Mouse (Mus musculus) forebrain, embryonic 12.5 days (tissue): ENCODE measurements around the gene Syce2. TPM values are rescaled to one million over a fixed set of nuclear protein-coding genes. Genes with fewer than 3 reads are reported as not detected.

Experiments
- ATAC-seq: fragments of 200-750 bp; cut with Nextera tagmentation; 2 replicates; pipeline ENCODE4 v1.8.0; 2017; ENCODE audit warnings: moderate TSS enrichment; ENCODE audit not compliant: low FRiP score
- H3K27ac ChIP-seq: fragments of 300-500 bp; sonication (generic); 2 replicates; pipeline ENCODE4 v1.5.1; 2016; ENCODE audit warnings: mild to moderate bottlenecking
- H3K27me3 ChIP-seq: fragments of 300-500 bp; sonication (generic); 2 replicates; pipeline ENCODE4 v1.6.1; 2016; ENCODE audit warnings: mild to moderate bottlenecking
- H3K36me3 ChIP-seq: fragments of 300-500 bp; sonication (generic); replicated peaks from 2 replicates; pipeline ENCODE4 v1.6.1; 2016; ENCODE audit warnings: mild to moderate bottlenecking
- H3K4me1 ChIP-seq: fragments of 300-500 bp; sonication (generic); 2 replicates; pipeline ENCODE4 v1.6.1; 2016
- H3K4me2 ChIP-seq: fragments of 300-500 bp; sonication (generic); 2 replicates; pipeline ENCODE4 v1.6.1; 2016; ENCODE audit warnings: mild to moderate bottlenecking, moderate library complexity
- H3K4me3 ChIP-seq: fragments of 300-500 bp; sonication (generic); replicated peaks from 2 replicates; pipeline ENCODE4 v1.5.1; 2016; ENCODE audit warnings: mild to moderate bottlenecking
- H3K9ac ChIP-seq: fragments of 300-500 bp; sonication (generic); 2 replicates; pipeline ENCODE4 v1.6.1; 2016; ENCODE audit warnings: mild to moderate bottlenecking
- H3K9me3 ChIP-seq: fragments of 300-500 bp; sonication (generic); 2 replicates; pipeline ENCODE4 v1.6.1; 2016
- WGBS: fragments of 180-500 bp; shearing (Covaris S2); methylation state at CpG from one replicate; pipeline ENCODE4 v1.1.7; 2016; 5-methylcytosine and 5-hydroxymethylcytosine counted together
- polyA plus RNA-seq: library from polyadenylated mRNA; unstranded; fragments of >200 nt; fragmentation: Nextera tagmentation; extraction: Ambion mirVana; gene quantifications from 2 replicates; pipeline ENCODE4 v1.2.1, GENCODE M21; 2016

Syce2 gene
- polyA plus RNA-seq, 1 experiment from 2014 or later = 76.7 TPM

DNA sequence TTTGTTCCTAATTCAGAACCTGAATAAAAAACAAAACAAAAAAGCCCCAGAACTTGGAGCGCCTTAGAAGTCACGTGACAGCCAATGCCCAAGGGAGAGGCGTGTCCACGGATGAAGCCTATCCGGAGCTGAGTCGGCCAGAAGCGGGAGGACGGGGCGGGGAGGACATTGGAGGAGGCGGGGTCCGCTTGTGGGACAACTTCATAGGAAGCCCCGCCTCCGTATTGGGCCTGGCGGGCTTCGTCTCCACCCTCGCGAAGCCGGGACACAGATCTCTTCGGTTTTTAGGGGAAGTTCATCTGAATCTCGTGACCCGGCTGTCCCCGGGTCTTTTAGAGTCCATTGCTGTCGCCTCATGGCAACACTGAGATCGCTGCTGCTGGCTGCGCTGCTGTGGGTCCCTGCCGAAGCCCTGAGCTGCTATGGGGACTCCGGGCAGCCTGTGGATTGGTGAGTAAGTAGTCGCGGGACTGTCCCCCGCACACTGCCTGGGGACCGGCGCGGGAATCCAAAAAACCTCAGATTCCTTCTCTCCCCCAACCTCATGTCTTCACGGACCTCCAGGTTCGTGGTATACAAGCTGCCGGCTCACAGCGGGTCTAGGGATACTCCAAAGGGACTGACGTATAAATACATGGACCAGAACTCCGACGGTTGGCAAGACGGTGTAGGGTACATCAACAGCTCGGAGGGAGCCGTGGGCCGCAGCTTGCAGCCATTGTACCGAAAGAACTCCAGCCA, 36.7 kb downstream of the Syce2 start, which contains the start of gene Dnase2a:
Dnase2a (plus strand) TSS at position 140 of the 741 bp plus-strand sequence.
- H3K9ac ChIP-seq = peak within 1 kb of the TSS; percentile 62
- H3K36me3 ChIP-seq = peaks cover 29% of the 10 kb centered on the region
- H3K27ac ChIP-seq = 0 out of 2 replicates have a peak within 1 kb of the TSS, but pooled peaks have one; percentile 19
- peaks cover 58% of the 10 kb centered on the region for H3K27me3 ChIP-seq
- ATAC-seq = peak; percentile 89
- no peaks in the 10 kb centered on the region for H3K9me3 ChIP-seq
- under 1% methylated on average over 45 of the region's 45 CpGs for WGBS
- H3K4me1 ChIP-seq = peaks cover 26% of the 10 kb centered on the region
- peak within 1 kb of the TSS; percentile 50 for H3K4me3 ChIP-seq
- peak within 1 kb of the TSS; percentile 78 for H3K4me2 ChIP-seq

GRCm38 (mm10) chr8:84909162-84909767, 37.4 kb downstream of the Syce2 start:
- no peak overlapping the region for H3K27ac ChIP-seq
- peaks cover 63% of the 10 kb centered on the region for H3K27me3 ChIP-seq
- H3K9me3 ChIP-seq = no peaks in the 10 kb centered on the region
- H3K9ac ChIP-seq = peak overlapping the region; percentile 62
- peak; percentile 18; the same call in 1 of the 2 replicates for ATAC-seq
- WGBS = 49% methylated on average over 20 of the region's 20 CpGs
- peaks cover 34% of the 10 kb centered on the region for H3K36me3 ChIP-seq
- H3K4me3 ChIP-seq = peak overlapping the region; percentile 50
- peaks cover 25% of the 10 kb centered on the region for H3K4me1 ChIP-seq
- H3K4me2 ChIP-seq = peak overlapping the region; percentile 78

DNA sequence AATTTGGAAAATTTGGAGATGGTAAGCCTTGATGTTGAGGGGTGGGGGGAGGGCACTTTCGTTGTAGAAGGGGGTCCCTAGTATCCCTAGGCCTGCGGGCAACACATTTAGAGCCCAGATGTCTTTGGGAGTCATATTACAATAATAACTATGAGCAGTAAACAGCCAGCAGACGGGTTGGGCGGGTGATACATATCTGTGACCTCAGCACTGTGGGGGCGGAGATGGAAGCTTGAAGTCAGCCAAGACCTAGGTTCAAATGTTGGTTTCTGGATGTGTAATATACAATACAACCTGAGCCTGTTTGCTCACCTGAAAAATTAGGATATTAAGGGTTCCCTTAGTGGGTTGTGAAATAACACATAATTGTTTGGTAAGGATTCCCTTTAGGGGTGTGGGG, 38.0 kb downstream of the Syce2 start:
- Histone ChIP-seq H3K4me2 (no peak overlapping the region), H3K36me3 (peaks cover 41% of the 10 kb centered on the region), H3K4me3 (no peak overlapping the region), H3K9ac (no peak overlapping the region), H3K9me3 (no peaks in the 10 kb centered on the region), H3K27me3 (peaks cover 64% of the 10 kb centered on the region), H3K4me1 (peaks cover 25% of the 10 kb centered on the region), H3K27ac (no peak overlapping the region)
- 90% methylated on average over 5 of the region's 5 CpGs for WGBS
- ATAC-seq = no peak

GRCm38 (mm10) chr8:84910551-84910950, 38.6 kb downstream of the Syce2 start:
- 80% methylated on average over 6 of the region's 6 CpGs for WGBS
- Histone ChIP-seq H3K9ac (no peak overlapping the region), H3K4me1 (peaks cover 25% of the 10 kb centered on the region), H3K4me2 (no peak overlapping the region), H3K36me3 (peaks cover 47% of the 10 kb centered on the region), H3K27ac (no peak overlapping the region), H3K4me3 (no peak overlapping the region), H3K27me3 (peaks cover 68% of the 10 kb centered on the region), H3K9me3 (no peaks in the 10 kb centered on the region)
- ATAC-seq = no peak

DNA sequence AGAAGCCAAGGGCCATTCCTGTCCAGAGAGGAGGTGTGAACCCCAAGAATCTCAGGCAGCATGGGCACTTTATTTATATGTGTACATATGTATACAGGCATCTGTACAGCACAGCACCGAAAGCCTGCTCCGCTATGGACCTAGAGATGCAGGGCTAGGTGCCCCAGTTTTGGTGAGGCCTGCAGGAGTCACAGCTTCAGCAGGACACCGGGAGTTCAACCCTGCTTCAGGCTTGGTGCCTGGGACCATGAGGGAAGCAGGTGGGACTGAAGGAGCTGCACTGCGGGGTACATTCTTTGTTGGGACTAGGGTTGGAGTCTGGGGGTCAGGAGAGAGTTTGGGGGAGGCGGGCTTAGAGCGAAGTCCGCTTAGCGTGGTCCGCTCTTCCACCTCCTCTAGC, 39.9 kb downstream of the Syce2 start:
- no peak overlapping the region for H3K4me3 ChIP-seq
- peaks cover 59% of the 10 kb centered on the region for H3K36me3 ChIP-seq
- WGBS = 87% methylated on average over 9 of the region's 9 CpGs
- H3K4me1 ChIP-seq = peaks cover 25% of the 10 kb centered on the region
- H3K27ac ChIP-seq = no peak overlapping the region
- ATAC-seq = no peak
- H3K27me3 ChIP-seq = peaks cover 74% of the 10 kb centered on the region
- no peak overlapping the region for H3K4me2 ChIP-seq
- no peak overlapping the region for H3K9ac ChIP-seq
- no peaks in the 10 kb centered on the region for H3K9me3 ChIP-seq

- H3K4me3 ChIP-seq = peak overlapping the region; percentile 37
- peaks cover 25% of the 10 kb centered on the region for H3K4me1 ChIP-seq
- 0 out of 2 replicates have a peak overlapping the region, but pooled peaks have one; percentile 40 for H3K9ac ChIP-seq
- WGBS = 25% methylated on average over 27 of the region's 27 CpGs
- H3K9me3 ChIP-seq = no peaks in the 10 kb centered on the region
- H3K27me3 ChIP-seq = peaks cover 79% of the 10 kb centered on the region
- no peak overlapping the region for H3K27ac ChIP-seq
- ATAC-seq = no peak
- H3K4me2 ChIP-seq = peak overlapping the region; percentile 66
- peaks cover 65% of the 10 kb centered on the region for H3K36me3 ChIP-seq
Measured at GRCm38 (mm10) chr8:84912391-84912790, 40.5 kb downstream of the Syce2 start.

GRCm38 (mm10) chr8:84912895-84913501, 41.1 kb downstream of the Syce2 start:
- Histone ChIP-seq H3K4me1 (peaks cover 24% of the 10 kb centered on the region), H3K27me3 (peaks cover 85% of the 10 kb centered on the region), H3K4me2 (peak overlapping the region; percentile 66), H3K27ac (no peak overlapping the region), H3K9me3 (no peaks in the 10 kb centered on the region), H3K4me3 (peak overlapping the region; percentile 37), H3K9ac (peak overlapping the region; percentile 40; the same call in 1 of the 2 replicates), H3K36me3 (peaks cover 68% of the 10 kb centered on the region)
- no peak for ATAC-seq
- 2% methylated on average over 55 of the region's 55 CpGs for WGBS

DNA sequence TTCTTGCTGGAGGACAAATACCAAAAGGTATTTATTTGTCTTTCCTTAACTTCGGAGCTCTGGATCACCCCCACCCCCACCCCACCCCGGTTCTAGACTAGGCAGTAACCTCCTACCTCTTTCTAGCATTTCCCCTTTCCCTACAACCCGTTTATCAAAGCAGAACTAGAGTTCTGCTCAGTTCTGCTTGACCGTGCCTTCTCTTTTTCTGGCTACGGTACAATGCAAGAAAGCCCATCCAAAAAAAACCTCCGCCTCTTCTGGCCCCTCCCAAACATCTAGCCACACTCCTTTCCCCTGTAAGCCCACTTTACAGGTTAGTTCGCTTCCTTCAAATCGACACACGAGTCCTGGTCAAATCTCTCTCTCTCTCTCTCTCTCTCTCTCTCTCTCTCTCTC, 41.6 kb downstream of the Syce2 start:
- H3K4me2 ChIP-seq = peak overlapping the region; percentile 66
- no peak for ATAC-seq
- H3K4me1 ChIP-seq = peaks cover 23% of the 10 kb centered on the region
- H3K36me3 ChIP-seq = peaks cover 70% of the 10 kb centered on the region
- WGBS = 13% methylated on average over 9 of the region's 9 CpGs
- no peaks in the 10 kb centered on the region for H3K9me3 ChIP-seq
- peak overlapping the region; percentile 37 for H3K4me3 ChIP-seq
- H3K9ac ChIP-seq = peak overlapping the region; percentile 40; the same call in 1 of the 2 replicates
- H3K27ac ChIP-seq = no peak overlapping the region
- peaks cover 90% of the 10 kb centered on the region for H3K27me3 ChIP-seq

GRCm38 (mm10) chr8:84913960-84914359, 42.0 kb downstream of the Syce2 start:
- H3K27ac ChIP-seq = no peak overlapping the region
- peak overlapping the region; percentile 66; the same call in 1 of the 2 replicates for H3K4me2 ChIP-seq
- H3K4me3 ChIP-seq = no peak overlapping the region
- H3K4me1 ChIP-seq = peaks cover 19% of the 10 kb centered on the region
- peaks cover 92% of the 10 kb centered on the region for H3K27me3 ChIP-seq
- no peak for ATAC-seq
- peak overlapping the region; percentile 40; the same call in 1 of the 2 replicates for H3K9ac ChIP-seq
- peaks cover 75% of the 10 kb centered on the region for H3K36me3 ChIP-seq
- H3K9me3 ChIP-seq = no peaks in the 10 kb centered on the region
- 49% methylated on average over 4 of the region's 4 CpGs for WGBS

- WGBS = 89% methylated on average over 8 of the region's 8 CpGs
- H3K27ac ChIP-seq = no peak overlapping the region
- no peaks in the 10 kb centered on the region for H3K9me3 ChIP-seq
- no peak overlapping the region for H3K4me2 ChIP-seq
- H3K36me3 ChIP-seq = peaks cover 84% of the 10 kb centered on the region
- H3K4me3 ChIP-seq = no peak overlapping the region
- H3K9ac ChIP-seq = no peak overlapping the region
- peaks cover 14% of the 10 kb centered on the region for H3K4me1 ChIP-seq
- ATAC-seq = no peak
- H3K27me3 ChIP-seq = peaks cover 83% of the 10 kb centered on the region
Measured at GRCm38 (mm10) chr8:84915269-84915668, 43.4 kb downstream of the Syce2 start.

DNA sequence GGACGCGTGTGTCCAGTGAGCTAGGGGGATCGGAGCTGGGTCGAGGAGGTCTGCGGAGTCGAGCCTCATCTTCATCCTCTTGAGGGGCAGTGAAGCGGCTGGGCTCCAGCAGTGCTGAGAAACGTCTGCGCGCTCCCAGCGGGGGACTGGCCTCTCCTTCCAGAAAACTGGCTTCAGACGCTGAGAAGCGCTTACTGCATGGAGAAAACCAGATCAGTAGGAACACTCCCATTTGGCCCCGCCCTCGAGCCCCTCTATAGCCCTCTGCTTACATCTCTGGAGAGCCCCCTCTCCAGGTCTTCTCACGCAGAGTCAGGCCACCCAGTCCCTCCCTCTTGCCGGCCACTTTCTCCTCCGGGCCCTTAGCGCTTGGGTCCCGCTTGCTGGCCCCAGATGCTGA, 45.9 kb downstream of the Syce2 start:
- H3K27me3 ChIP-seq = peaks cover 57% of the 10 kb centered on the region
- no peaks in the 10 kb centered on the region for H3K9me3 ChIP-seq
- H3K27ac ChIP-seq = no peak overlapping the region
- no peak overlapping the region for H3K9ac ChIP-seq
- WGBS = 30% methylated on average over 20 of the region's 20 CpGs
- peaks cover 81% of the 10 kb centered on the region for H3K36me3 ChIP-seq
- H3K4me3 ChIP-seq = no peak overlapping the region
- ATAC-seq = no peak
- H3K4me1 ChIP-seq = peaks cover 8% of the 10 kb centered on the region
- no peak overlapping the region for H3K4me2 ChIP-seq

DNA sequence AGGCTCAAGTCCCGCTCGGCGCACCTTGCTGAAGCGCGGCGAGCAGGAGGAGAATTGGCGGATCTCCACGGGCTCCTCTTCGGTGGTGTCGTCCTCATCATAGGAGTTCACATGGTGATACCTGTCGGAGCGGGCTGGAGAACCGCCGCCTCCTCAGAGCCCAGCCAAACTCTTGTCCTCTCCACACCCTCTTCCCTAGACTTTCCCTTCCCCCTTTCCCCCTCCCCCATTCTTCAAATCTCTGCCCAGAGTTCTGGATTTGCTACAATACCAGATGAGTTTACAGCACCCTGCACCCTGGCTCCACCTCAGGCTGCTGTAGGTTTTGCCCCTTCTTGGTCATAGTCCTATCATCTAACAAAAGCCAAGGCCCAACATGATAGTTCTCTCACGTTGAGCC, 46.7 kb downstream of the Syce2 start:
- Histone ChIP-seq H3K27me3 (peaks cover 49% of the 10 kb centered on the region), H3K4me3 (no peak overlapping the region), H3K9me3 (no peaks in the 10 kb centered on the region), H3K4me2 (no peak overlapping the region), H3K9ac (no peak overlapping the region), H3K27ac (no peak overlapping the region), H3K4me1 (no peaks in the 10 kb centered on the region), H3K36me3 (peaks cover 83% of the 10 kb centered on the region)
- WGBS = 92% methylated on average over 15 of the region's 15 CpGs
- no peak for ATAC-seq
